Mouse (Mus musculus) fat pad, adult 2 months (tissue): ENCODE data around the gene Dusp2.
A peak's percentile ranks its signal among the peaks of the same experiment; 100 is the strongest.
"Not testable (repeated sequence)": the region's sequence is repeated elsewhere in the genome, so short reads cannot be mapped to it uniquely, and the experiment has no call there.

Experiments
- DNase-seq: peaks from one replicate; pipeline ENCODE4 v3.0.0-alpha.2; 2011; ENCODE audit warnings: low read depth, low spot score; ENCODE audit errors: extremely low read depth

Gene Dusp2

DNA sequence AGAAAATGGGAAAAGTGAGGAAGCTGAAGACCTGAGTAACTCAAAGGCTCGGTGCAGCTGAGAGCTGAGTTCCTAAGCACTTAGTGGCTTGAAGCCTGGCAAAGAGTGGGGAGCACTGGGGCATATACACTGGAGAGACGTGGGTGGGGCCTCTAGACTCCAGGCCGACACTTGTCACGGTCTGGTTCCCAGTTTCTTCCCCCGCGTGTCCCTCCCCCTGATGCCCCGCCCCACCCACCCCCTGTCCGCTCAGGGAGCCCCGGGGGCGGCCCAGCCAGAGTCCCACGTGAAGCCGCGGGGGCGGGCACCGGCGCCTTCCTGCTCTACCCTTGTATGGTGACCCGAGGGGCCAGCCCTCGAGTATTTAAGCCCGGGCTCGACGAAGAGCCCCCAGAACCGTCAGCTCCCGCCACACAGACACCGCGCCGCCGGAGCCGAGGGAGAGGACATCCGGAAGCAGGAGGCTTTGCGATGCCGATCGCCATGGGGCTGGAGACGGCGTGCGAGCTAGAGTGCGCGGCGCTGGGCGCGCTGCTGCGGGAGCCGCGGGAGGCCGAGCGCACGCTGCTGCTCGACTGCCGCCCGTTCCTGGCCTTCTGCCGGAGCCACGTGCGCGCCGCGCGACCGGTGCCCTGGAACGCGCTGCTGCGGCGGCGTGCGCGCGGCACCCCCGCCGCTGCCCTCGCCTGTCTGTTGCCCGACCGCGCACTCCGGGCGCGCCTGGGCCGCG lies at the start of gene Dusp2:
Gene Dusp2 (plus strand): TSS at position 393 of the 730 bp plus-strand sequence.
- no peak for DNase-seq

- no peak for DNase-seq
These were observed 43.7 kb upstream of the Dusp2 start for GRCm38 (mm10) chr2:127292250-127292649.

- DNase-seq = peak; percentile 83
These were observed 38.8 kb upstream of the Dusp2 start for GRCm38 (mm10) chr2:127297001-127297805.

DNA sequence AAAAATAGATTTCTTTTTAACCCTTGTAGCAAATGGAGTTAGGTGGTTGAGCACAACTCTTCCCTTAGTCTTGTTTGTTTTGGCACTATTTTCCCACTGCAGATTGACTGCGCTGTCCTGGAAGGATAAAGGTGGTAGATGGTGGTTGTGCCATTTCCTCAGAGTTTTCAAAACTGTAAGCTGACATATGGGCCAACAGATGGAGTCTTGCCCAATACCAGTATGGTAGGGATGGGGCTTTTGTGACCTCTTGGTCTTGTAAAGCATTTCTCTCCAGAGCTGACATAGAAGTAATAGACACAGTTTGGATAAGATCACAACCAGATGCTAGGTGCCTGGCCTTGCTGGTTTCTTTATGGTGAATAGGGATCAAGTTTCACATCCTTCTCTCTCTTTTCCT lies 37.9 kb upstream of the Dusp2 start:
- DNase-seq = no peak

DNA sequence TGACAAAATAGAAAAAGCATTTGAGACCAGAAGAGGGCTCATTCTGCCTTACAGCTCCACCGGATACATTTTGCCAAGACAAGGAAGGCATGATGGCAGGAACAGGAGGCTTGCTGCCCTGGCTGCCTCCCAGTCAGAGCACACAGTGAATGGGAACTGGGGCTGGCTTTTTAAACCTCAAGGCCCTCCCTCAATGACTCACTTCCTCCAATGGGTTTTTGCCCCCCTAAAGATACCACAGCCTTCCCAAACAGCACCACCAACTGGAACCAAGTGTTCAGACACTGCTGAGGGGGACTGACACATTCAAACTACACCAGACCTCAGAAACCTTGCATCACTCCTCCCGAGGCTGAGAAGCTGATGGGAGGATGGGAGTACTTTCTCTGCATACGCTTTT lies 35.3 kb upstream of the Dusp2 start:
- DNase-seq = no peak

- DNase-seq = no peak
These were observed 34.1 kb upstream of the Dusp2 start for GRCm38 (mm10) chr2:127301883-127302282.

DNA sequence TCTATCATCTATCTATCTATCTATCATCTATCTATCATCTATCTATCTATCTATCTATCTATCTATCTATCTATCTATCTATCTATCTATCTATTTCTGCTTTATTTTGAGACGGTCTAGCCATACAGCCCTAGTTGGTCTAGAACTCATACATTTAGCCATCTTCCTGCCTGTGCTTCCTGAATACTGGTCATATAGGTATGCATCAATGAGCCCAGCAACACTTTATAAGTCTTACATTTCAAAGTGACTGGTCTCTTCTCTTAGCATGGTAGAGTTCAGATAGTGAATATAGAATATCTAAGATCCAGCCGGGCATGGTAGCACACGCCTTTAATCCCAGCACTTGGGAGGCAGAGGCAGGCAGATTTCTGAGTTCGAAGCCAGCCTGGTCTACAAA lies 31.8 kb upstream of the Dusp2 start:
- not testable (repeated sequence) for DNase-seq

DNA sequence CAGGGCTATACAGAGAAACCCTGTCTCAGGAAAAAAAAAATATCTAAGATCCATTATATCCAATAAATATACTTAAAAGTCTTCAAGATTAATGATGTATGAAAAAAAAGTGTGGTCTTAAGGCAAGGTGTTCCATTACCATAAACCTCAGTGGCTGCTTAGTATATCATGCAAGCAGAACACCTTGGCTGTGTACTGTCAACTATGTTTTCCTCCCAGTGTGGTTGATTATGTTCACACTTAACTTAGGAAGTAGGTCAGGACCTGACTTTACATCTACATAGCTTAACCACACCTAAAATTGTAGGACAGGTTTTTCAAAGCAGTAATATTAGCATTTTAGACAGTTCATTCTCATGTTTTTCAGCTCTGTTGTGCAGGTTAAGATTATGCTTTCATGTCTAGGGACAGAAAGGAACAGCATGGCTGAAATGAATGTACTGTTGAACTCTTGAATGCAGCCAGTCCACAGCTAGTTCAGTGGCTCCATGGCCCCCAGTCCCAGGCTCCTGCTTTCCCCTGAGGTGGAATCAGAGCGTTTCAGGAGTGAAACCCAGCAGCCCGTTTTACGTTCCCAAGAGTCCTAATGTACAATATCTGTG lies 31.2 kb upstream of the Dusp2 start:
- DNase-seq = no peak

GRCm38 (mm10) chr2:127306123-127306522 lies 29.8 kb upstream of the Dusp2 start:
- no peak for DNase-seq

DNA sequence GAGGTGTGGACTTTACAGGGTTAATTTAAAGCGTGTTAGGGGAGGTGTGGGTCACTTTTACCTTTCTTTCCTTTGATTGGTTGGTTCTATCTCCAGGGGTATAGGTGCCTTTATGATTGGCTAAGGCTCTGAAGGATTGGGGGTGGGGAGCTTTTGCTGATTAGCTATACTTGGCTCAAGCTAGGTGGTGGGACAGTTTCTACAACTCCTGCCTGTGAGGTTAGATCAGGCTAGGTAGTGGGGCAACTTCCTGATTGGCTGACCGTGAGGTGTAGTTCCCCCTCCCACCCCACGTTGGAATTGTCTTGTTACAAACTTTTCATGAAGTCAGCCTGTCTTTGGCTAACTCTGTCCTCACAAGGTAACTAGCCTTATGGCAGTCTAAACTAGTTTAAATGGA lies 28.8 kb upstream of the Dusp2 start:
- no peak for DNase-seq

- no peak for DNase-seq
These were observed 27.3 kb upstream of the Dusp2 start for GRCm38 (mm10) chr2:127308660-127309059.

DNA sequence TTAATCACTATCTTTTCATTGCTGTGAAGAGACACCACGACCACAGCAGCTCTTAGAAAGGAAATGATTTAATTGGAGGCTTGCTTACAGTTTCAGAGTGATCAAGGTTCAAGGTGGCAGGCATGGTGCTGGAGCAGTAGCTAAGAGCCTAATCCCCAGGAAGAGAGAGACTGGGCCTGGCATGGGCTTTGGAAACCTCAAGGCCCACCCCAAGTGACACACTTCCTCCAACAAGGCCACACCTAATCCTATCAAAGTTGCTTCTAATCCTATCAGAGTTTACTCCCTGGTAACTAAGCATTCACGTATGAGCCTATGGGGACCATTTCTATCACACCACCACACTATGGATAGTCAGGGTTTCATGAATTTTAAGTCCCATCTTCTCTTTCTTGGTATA lies 25.7 kb upstream of the Dusp2 start:
- DNase-seq = no peak

- no peak for DNase-seq
These were observed 25.3 kb upstream of the Dusp2 start for GRCm38 (mm10) chr2:127310685-127311084.

- DNase-seq = no peak
These were observed 24.8 kb upstream of the Dusp2 start for GRCm38 (mm10) chr2:127311193-127311592.

DNA sequence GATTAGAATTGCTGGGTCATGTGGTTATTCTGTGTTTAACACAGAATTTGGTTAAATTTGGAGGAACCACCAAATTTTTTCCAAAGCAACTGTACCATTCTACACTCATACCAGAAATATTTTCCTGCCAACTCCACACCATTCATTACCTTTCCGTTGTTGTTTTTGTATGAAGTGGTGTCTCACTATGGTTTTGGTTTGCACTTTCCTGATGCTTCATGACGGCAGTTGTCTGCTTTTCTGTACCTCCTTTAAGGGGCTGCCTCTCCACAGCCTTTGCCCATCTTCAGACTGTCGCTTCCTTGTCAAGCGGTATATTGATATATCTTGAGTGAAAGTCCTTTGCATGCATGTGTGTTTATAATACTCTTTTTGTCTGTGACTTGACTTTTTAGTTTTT lies 23.2 kb upstream of the Dusp2 start:
- DNase-seq = no peak

- no peak for DNase-seq
These were observed 22.1 kb upstream of the Dusp2 start for GRCm38 (mm10) chr2:127313878-127314277.

GRCm38 (mm10) chr2:127314467-127315154 lies 21.3 kb upstream of the Dusp2 start:
- DNase-seq = no peak

DNA sequence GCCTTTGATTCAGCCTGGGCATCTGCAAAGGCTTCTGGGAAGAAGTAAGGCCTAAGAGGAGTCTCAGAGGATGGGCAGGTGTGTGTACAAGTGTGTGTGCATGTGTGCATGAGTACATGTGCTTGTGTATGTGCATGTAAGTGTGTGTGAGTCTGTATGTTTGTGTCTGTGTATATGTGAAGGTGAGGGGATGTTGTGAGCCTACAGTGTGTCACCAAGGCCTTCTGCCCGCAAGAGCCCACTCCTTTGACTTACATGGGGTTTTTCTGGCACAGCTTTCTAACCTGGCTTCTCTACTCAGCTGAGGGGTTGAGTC lies 20.8 kb upstream of the Dusp2 start:
- no peak for DNase-seq

DNA sequence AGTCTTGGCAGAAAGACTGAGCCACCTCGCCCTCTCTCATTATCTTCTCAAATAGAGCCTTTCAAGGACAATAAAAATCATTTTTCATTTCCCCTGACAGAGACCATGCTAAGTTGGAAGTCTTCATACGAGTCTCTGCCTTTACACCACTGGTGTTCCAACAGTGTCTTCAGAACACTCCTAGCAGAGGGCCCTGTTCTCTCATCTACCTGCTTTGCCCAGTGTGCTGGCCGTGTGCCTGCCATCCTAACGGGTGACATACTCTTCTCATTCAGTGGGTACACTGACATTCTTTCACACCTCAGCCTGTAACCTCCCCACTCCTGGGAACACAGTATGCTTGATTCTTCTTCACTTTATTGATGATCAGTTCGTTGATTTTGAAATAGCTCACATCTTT lies 19.5 kb upstream of the Dusp2 start:
- DNase-seq = no peak

DNA sequence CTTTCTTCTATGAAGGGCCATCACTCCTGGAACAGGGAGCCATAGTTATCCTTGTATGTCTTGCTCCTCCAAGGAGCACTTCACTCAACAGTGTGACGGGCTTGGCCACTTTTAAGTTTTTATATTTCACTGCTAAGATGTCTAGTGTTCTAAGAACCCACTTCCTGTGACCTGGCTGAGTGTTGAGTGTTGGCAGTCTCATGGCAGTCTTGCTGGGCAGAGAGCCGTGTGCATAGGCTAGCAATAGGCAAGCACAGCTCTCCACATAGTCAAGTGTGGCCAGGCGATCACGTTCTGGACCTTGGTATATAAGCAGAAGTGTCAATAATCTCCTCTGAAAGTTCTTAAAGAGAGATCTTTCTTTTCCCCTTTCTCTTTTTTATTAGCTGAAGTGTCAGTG lies 17.8 kb upstream of the Dusp2 start:
- no peak for DNase-seq

DNA sequence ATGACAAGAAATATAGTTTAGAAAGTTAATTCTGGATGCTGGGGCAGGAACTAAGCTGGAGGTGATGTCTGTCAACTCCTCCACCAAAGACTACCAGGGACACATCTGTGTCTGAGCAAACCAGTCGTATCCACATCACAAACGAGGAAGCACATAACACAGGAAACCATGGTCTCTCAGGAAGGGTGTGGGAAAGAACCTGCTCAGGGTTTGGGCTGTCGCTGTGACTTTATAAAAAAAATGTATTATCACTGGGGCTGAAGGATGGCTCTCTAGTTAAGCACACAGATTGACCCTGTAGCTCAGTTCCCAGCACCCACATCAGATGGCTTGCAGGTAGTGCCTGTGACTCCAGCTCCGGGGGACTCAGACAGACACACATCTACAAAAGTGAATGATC lies 16.9 kb upstream of the Dusp2 start:
- DNase-seq = no peak
